Mouse (Mus musculus): Measurements from ENCODE around the gene Fam210b. TPM values are rescaled to one million over a fixed set of nuclear protein-coding genes. Genes with fewer than 3 reads are reported as not detected.
A peak's percentile ranks its signal among the peaks of the same experiment; 100 is the strongest.

Gene Fam210b
- total RNA-seq, 2 experiments from 2014 or later: 2.9 to 3.3 TPM

GRCm38 (mm10) chr2:172346933-172347611 lies 1.7 kb downstream of the Fam210b start:
- intact Hi-C loops (cut with DNase I; ENCODE audit: low total_unique reads): no loop called here
- DNase-seq: no peak

- intact Hi-C loops (cut with DNase I; ENCODE audit: low total_unique reads): no loop called here
- no peak for DNase-seq
Observed at GRCm38 (mm10) chr2:172348297-172348950, 3.1 kb downstream of the Fam210b start.

GRCm38 (mm10) chr2:172349776-172350175 lies 4.4 kb downstream of the Fam210b start:
- DNase-seq: no peak
- intact Hi-C loops (cut with DNase I; ENCODE audit: low total_unique reads): no loop called here

- no peak for DNase-seq
- intact Hi-C loops (cut with DNase I; ENCODE audit: low total_unique reads): no loop called here
Observed at GRCm38 (mm10) chr2:172350773-172351172, 5.4 kb downstream of the Fam210b start.

GRCm38 (mm10) chr2:172353218-172353617 lies 7.9 kb downstream of the Fam210b start:
- intact Hi-C loops (cut with DNase I; ENCODE audit: low total_unique reads): no loop called here
- no peak for DNase-seq

- no peak for DNase-seq
- intact Hi-C loops (cut with DNase I; ENCODE audit: low total_unique reads): no loop called here
Observed at GRCm38 (mm10) chr2:172354761-172355160, 9.4 kb downstream of the Fam210b start.

GRCm38 (mm10) chr2:172355833-172356232 lies 10.5 kb downstream of the Fam210b start:
- no peak for DNase-seq
- intact Hi-C loops (cut with DNase I; ENCODE audit: low total_unique reads): no loop called here

- DNase-seq: no peak
- intact Hi-C loops (cut with DNase I; ENCODE audit: low total_unique reads): no loop called here
Observed at GRCm38 (mm10) chr2:172363176-172363575, 17.8 kb downstream of the Fam210b start.

- intact Hi-C loops (cut with DNase I; ENCODE audit: low total_unique reads): no loop called here
- peak; percentile 93 for DNase-seq
Observed at GRCm38 (mm10) chr2:172370411-172371223, 25.3 kb downstream of the Fam210b start, which contains the start of the genes Aurka and Cstf1. Aurka (minus strand) TSS chr2:172370535. Cstf1 (plus strand) TSS chr2:172370681.

- DNase-seq: no peak
- intact Hi-C loops (cut with DNase I; ENCODE audit: low total_unique reads): no loop called here
Observed at GRCm38 (mm10) chr2:172371258-172371657, 25.9 kb downstream of the Fam210b start.

- no peak for DNase-seq
- intact Hi-C loops (cut with DNase I; ENCODE audit: low total_unique reads): no loop called here
Observed at GRCm38 (mm10) chr2:172376551-172376950, 31.2 kb downstream of the Fam210b start.

- DNase-seq: no peak
- intact Hi-C loops (cut with DNase I; ENCODE audit: low total_unique reads): no loop called here
Observed at GRCm38 (mm10) chr2:172376999-172377515, 31.7 kb downstream of the Fam210b start.

- no peak for DNase-seq
- intact Hi-C loops (cut with DNase I; ENCODE audit: low total_unique reads): no loop called here
Observed at GRCm38 (mm10) chr2:172378332-172378731, 33.0 kb downstream of the Fam210b start.

- intact Hi-C loops (cut with DNase I; ENCODE audit: low total_unique reads): no loop called here
Observed at GRCm38 (mm10) chr2:172380513-172380912, 35.1 kb downstream of the Fam210b start.

GRCm38 (mm10) chr2:172381341-172381740 lies 36.0 kb downstream of the Fam210b start:
- intact Hi-C loops (cut with DNase I; ENCODE audit: low total_unique reads): no loop called here
- no peak for DNase-seq

More at GRCm38 (mm10) chr2:172380513-172380912, 35.1 kb downstream of the Fam210b start:
- DNase-seq: no peak

GRCm38 (mm10) chr2:172381898-172382297 lies 36.5 kb downstream of the Fam210b start:
- DNase-seq: no peak
- intact Hi-C loops (cut with DNase I; ENCODE audit: low total_unique reads): no loop called here

GRCm38 (mm10) chr2:172384715-172385114 lies 39.4 kb downstream of the Fam210b start:
- no peak for DNase-seq
- intact Hi-C loops (cut with DNase I; ENCODE audit: low total_unique reads): no loop called here

GRCm38 (mm10) chr2:172390341-172390740 lies 45.0 kb downstream of the Fam210b start:
- no peak for DNase-seq
- intact Hi-C loops (cut with DNase I; ENCODE audit: low total_unique reads): no loop called here

- no peak for DNase-seq
- intact Hi-C loops (cut with DNase I; ENCODE audit: low total_unique reads): no loop called here
Observed at GRCm38 (mm10) chr2:172392041-172392521, 46.7 kb downstream of the Fam210b start.
